Mouse (Mus musculus): Measurements from ENCODE around the gene Plppr1. TPM values are rescaled to one million over a fixed set of nuclear protein-coding genes. Genes with fewer than 3 reads are reported as not detected.

Plppr1 gene
- polyA plus RNA-seq, 1 experiment from 2014 or later, result 1.1 TPM

DNA sequence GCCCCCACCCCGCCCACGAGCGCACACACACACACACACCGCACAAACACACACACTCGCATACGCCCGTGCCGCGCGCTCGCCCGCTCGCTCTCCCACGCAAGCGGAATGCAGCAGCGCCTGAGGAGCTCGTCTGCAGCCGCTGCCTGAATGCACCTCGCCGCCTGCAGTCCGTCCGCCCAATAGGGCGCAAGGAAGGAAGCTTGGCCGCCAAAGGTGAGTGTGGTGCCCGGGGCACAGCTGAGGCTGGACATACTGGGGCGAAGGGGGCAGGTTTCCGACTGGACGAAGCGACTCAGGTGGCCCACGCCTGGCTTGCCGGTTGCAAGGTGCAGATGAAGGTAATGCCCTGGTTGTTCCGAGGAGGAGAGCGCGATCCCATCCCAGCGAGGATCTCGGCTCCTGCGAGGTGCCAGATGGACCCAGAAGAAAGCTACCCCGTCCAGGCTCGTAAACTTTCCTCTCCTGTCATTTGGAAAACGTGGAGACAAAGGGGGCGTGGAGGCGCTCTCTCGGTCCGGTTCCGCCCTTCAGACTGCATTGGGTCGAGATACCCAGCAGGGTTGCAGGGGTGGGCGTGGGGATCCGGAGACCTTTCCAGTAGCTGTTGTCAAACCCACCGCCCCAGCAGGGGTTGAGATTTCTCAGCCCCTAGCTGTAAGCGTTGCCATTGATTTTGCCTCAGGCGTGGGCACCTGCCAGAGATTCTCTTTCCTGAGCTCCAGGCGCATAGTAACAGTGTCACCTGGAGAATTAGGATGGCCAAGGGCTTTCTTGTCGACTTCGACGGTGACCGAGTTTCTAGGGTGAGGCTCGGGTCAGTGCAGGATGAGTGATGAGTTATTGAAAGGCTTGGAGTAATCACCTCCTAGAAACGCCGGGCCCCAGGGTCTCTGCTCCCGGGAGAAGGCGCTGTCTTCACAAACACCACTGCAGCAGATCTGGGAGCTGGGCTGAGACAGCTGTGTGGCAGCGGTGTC, 619 bp downstream of the Plppr1 start:
- H3K27me3 ChIP-seq (replicated peaks; ENCODE audit: control insufficient read depth, insufficient read depth, low read length), result no peaks in the 10 kb centered on the region
- H3K4me1 ChIP-seq (ENCODE audit: control insufficient read depth, insufficient read depth, low read length), result peaks cover 9% of the 10 kb centered on the region; the same call in 1 of the 2 replicates
- no peaks in the 10 kb centered on the region for H3K36me3 ChIP-seq (ENCODE audit: control insufficient read depth, insufficient read depth, low read length)
- peak overlapping the region; percentile 67 for H3K4me3 ChIP-seq (ENCODE audit: low read length)
- H3K27ac ChIP-seq (ENCODE audit: low read length), result no peak overlapping the region
- whole genome bisulfite sequencing, result 1% methylated on average over 61 of the region's 62 CpGs
- no peaks in the 10 kb centered on the region for H3K9me3 ChIP-seq (ENCODE audit: control insufficient read depth, low read length)
- H3K9ac ChIP-seq (ENCODE audit: low read depth, low read length), result peak overlapping the region; percentile 68
- ATAC-seq, result peak; percentile 87
- peak overlapping the region; percentile 99 for H3K4me2 ChIP-seq (ENCODE audit: low read depth, low read length)

DNA sequence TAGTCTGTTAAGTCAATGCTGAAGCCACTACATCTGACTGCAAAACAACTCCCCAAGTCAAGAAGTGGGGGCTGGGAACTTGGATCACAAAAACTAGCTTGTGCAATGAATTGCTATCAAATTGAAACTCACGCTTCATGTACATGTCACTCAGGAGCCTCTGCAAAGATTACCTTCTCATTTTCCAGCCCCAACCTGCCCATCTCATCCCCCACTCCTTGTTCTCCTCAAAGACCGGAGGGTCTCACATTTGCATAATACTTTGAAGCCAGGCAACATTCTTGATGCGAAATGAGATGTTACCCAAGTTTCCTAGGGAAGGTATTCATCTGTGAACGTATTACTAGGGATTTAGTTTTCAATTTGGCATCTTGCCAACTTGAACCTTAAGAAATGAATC, 10.4 kb downstream of the Plppr1 start:
- Histone ChIP-seq H3K4me2 (ENCODE audit: low read depth, low read length) (no peak overlapping the region), H3K36me3 (ENCODE audit: control insufficient read depth, insufficient read depth, low read length) (no peaks in the 10 kb centered on the region), H3K4me3 (ENCODE audit: low read length) (no peak overlapping the region), H3K4me1 (ENCODE audit: control insufficient read depth, insufficient read depth, low read length) (peaks cover under 1% of the 10 kb centered on the region; the same call in 1 of the 2 replicates), H3K9ac (ENCODE audit: low read depth, low read length) (no peak overlapping the region), H3K27me3 (replicated peaks; ENCODE audit: control insufficient read depth, insufficient read depth, low read length) (no peaks in the 10 kb centered on the region), H3K27ac (ENCODE audit: low read length) (no peak overlapping the region), H3K9me3 (ENCODE audit: control insufficient read depth, low read length) (no peaks in the 10 kb centered on the region)
- 83% methylated on average over 4 of the region's 4 CpGs for WGBS
- no peak for ATAC-seq

DNA sequence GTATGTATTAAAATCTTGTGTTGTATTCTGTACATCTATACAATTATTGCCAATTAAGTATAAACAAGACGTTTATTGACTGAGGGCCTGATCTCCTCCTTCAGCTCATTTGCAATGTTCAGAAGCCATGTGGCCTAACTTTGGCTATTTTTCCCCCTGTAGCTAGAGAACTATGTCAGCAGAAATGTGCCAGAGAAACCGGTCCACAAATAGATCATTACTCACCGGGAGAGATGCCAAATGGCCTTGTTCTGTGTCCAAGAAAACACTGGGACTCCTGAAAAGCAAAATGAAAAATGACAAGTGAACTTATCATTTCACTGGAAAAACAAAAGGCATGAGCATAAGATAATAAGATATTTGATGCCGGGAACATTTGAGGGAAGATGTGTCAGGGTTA, 13.8 kb downstream of the Plppr1 start:
- no peaks in the 10 kb centered on the region for H3K36me3 ChIP-seq (ENCODE audit: control insufficient read depth, insufficient read depth, low read length)
- no peak overlapping the region for H3K27ac ChIP-seq (ENCODE audit: low read length)
- H3K4me1 ChIP-seq (ENCODE audit: control insufficient read depth, insufficient read depth, low read length), result no peaks in the 10 kb centered on the region
- 58% methylated on average over 4 of the region's 4 CpGs for WGBS
- no peaks in the 10 kb centered on the region for H3K9me3 ChIP-seq (ENCODE audit: control insufficient read depth, low read length)
- H3K27me3 ChIP-seq (replicated peaks; ENCODE audit: control insufficient read depth, insufficient read depth, low read length), result no peaks in the 10 kb centered on the region
- H3K4me2 ChIP-seq (ENCODE audit: low read depth, low read length), result no peak overlapping the region
- no peak overlapping the region for H3K9ac ChIP-seq (ENCODE audit: low read depth, low read length)
- no peak for ATAC-seq
- no peak overlapping the region for H3K4me3 ChIP-seq (ENCODE audit: low read length)

DNA sequence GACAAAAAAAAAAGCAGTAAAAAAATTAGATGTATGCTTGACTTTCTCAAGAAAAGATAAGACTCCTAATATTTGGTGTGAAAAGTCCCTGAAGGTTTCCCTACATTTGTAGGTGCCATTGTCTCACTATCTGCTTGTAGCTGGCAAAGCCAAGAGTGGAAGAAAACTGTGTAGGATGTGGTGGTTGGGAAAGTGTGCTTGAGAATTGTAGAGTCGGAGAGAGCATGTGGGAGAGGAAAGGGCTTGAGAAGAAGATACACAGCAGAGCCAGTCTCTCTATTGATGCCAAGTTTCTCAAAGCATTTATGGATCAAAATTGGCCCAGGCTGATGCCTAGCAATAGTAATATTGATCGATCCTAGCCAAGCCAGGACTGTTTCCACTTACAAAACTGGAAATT, 16.8 kb downstream of the Plppr1 start:
- H3K9ac ChIP-seq (ENCODE audit: low read depth, low read length), result no peak overlapping the region
- ATAC-seq, result no peak

DNA sequence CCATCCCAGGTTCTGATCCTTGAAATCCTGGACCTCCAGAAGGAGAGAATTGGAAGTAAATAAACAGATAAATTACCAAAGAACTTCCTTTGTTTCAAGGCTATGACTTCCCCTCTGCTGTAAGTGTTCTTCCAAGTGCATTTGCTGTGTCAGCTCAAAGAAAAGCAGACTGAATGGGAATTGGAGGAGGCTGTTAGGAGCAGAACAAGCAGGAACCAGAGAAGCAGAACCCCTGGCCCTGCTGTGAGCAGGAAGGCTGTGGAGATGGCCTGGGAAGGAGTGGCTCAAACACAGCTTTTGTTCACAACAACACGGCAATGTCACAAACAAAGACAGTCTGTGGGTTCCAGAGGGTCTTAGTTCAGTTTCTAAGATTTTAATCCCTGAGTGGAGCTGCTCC, 20.3 kb downstream of the Plppr1 start:
- H3K9ac ChIP-seq (ENCODE audit: low read depth, low read length), result no peak overlapping the region
- H3K27ac ChIP-seq (ENCODE audit: low read length), result no peak overlapping the region
- H3K27me3 ChIP-seq (replicated peaks; ENCODE audit: control insufficient read depth, insufficient read depth, low read length), result no peaks in the 10 kb centered on the region
- H3K9me3 ChIP-seq (ENCODE audit: control insufficient read depth, low read length), result no peaks in the 10 kb centered on the region
- H3K4me2 ChIP-seq (ENCODE audit: low read depth, low read length), result no peak overlapping the region
- ATAC-seq, result no peak
- no peaks in the 10 kb centered on the region for H3K36me3 ChIP-seq (ENCODE audit: control insufficient read depth, insufficient read depth, low read length)
- no peak overlapping the region for H3K4me3 ChIP-seq (ENCODE audit: low read length)
- no peaks in the 10 kb centered on the region for H3K4me1 ChIP-seq (ENCODE audit: control insufficient read depth, insufficient read depth, low read length)
- WGBS, result 42% methylated on average over 1 of the region's 1 CpGs

More for the DNA sequence above, 16.8 kb downstream of the Plppr1 start:
- no peak overlapping the region for H3K27ac ChIP-seq (ENCODE audit: low read length)
- H3K4me2 ChIP-seq (ENCODE audit: low read depth, low read length), result no peak overlapping the region
- no peaks in the 10 kb centered on the region for H3K36me3 ChIP-seq (ENCODE audit: control insufficient read depth, insufficient read depth, low read length)
- no peak overlapping the region for H3K4me3 ChIP-seq (ENCODE audit: low read length)
- WGBS, result 91% methylated on average over 2 of the region's 2 CpGs
- H3K4me1 ChIP-seq (ENCODE audit: control insufficient read depth, insufficient read depth, low read length), result no peaks in the 10 kb centered on the region
- H3K27me3 ChIP-seq (replicated peaks; ENCODE audit: control insufficient read depth, insufficient read depth, low read length), result no peaks in the 10 kb centered on the region
- H3K9me3 ChIP-seq (ENCODE audit: control insufficient read depth, low read length), result no peaks in the 10 kb centered on the region

DNA sequence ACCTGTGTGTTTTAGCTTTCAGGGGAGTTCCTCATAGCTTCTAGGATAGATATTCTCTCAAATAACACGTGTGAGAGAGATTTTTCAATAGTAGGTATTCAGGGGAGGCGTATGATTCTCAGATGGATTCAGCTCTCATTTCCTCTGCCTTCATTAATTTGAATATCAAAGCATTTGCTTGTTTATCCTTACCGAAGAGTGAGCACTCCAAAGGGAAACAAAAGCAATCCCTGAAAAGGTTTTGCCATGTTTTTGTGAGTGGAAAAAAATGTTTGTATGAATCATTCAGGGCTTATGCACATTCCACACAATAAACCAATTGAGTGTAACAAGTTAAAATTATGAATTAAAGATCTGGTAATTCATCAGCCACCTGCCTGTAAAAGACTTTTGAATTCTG, 29.1 kb downstream of the Plppr1 start:
- no peak for ATAC-seq
- H3K27me3 ChIP-seq (replicated peaks; ENCODE audit: control insufficient read depth, insufficient read depth, low read length), result no peaks in the 10 kb centered on the region
- WGBS, result 63% methylated on average over 3 of the region's 3 CpGs
- no peaks in the 10 kb centered on the region for H3K9me3 ChIP-seq (ENCODE audit: control insufficient read depth, low read length)
- no peak overlapping the region for H3K4me3 ChIP-seq (ENCODE audit: low read length)
- H3K4me2 ChIP-seq (ENCODE audit: low read depth, low read length), result no peak overlapping the region
- H3K4me1 ChIP-seq (ENCODE audit: control insufficient read depth, insufficient read depth, low read length), result no peaks in the 10 kb centered on the region
- H3K9ac ChIP-seq (ENCODE audit: low read depth, low read length), result no peak overlapping the region
- no peak overlapping the region for H3K27ac ChIP-seq (ENCODE audit: low read length)
- H3K36me3 ChIP-seq (ENCODE audit: control insufficient read depth, insufficient read depth, low read length), result no peaks in the 10 kb centered on the region

DNA sequence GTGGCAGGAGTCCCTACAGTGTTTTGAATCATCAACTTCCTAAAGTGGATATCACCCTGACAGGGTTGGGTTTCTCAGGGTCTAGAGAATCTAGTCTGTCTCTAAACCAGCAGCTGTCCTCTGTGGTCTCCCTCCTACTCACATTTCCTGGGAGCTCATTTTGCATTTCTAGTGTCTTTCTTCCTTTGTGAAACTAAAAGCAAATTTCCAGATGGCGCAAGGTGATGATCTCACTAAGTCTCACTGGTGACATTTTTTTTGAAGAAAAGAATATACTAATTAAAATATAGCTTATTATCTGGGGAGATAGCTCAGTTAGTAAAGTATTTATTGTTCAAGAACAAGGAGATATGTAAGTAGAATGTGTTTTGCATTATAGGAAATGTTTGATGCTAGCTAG, 31.4 kb downstream of the Plppr1 start:
- Histone ChIP-seq H3K4me3 (ENCODE audit: low read length) (no peak overlapping the region), H3K27ac (ENCODE audit: low read length) (no peak overlapping the region), H3K4me2 (ENCODE audit: low read depth, low read length) (no peak overlapping the region), H3K27me3 (replicated peaks; ENCODE audit: control insufficient read depth, insufficient read depth, low read length) (no peaks in the 10 kb centered on the region), H3K9ac (ENCODE audit: low read depth, low read length) (no peak overlapping the region), H3K9me3 (ENCODE audit: control insufficient read depth, low read length) (no peaks in the 10 kb centered on the region), H3K4me1 (ENCODE audit: control insufficient read depth, insufficient read depth, low read length) (no peaks in the 10 kb centered on the region), H3K36me3 (ENCODE audit: control insufficient read depth, insufficient read depth, low read length) (no peaks in the 10 kb centered on the region)
- ATAC-seq, result no peak
- 89% methylated on average over 1 of the region's 1 CpGs for WGBS

DNA sequence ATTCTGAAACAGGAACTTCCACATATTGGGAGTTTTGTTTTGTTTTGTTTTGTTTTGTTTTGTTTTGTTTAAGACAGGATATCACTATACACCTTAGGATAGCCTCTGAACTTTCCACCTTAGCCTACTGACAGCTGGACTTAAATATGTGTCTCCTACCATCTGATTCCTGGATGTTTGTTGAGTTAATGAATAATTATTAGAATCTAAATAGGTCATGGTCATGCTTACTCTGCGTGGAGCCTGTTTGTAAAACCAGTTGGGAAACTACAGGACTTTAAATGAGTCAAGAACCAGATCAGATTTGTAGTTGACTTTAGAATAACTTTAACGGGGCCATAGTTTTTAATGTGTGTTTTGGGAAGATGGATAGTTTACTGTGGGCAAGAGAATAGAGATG, 40.4 kb downstream of the Plppr1 start:
- H3K9me3 ChIP-seq (ENCODE audit: control insufficient read depth, low read length), result no peaks in the 10 kb centered on the region
- no peak overlapping the region for H3K4me3 ChIP-seq (ENCODE audit: low read length)
- H3K36me3 ChIP-seq (ENCODE audit: control insufficient read depth, insufficient read depth, low read length), result no peaks in the 10 kb centered on the region
- no peak overlapping the region for H3K9ac ChIP-seq (ENCODE audit: low read depth, low read length)
- H3K27me3 ChIP-seq (replicated peaks; ENCODE audit: control insufficient read depth, insufficient read depth, low read length), result no peaks in the 10 kb centered on the region
- H3K4me1 ChIP-seq (ENCODE audit: control insufficient read depth, insufficient read depth, low read length), result no peaks in the 10 kb centered on the region; the same call in 1 of the 2 replicates
- no peak overlapping the region for H3K27ac ChIP-seq (ENCODE audit: low read length)
- no peak overlapping the region for H3K4me2 ChIP-seq (ENCODE audit: low read depth, low read length)
- no peak for ATAC-seq
- 68% methylated on average over 2 of the region's 2 CpGs for WGBS

DNA sequence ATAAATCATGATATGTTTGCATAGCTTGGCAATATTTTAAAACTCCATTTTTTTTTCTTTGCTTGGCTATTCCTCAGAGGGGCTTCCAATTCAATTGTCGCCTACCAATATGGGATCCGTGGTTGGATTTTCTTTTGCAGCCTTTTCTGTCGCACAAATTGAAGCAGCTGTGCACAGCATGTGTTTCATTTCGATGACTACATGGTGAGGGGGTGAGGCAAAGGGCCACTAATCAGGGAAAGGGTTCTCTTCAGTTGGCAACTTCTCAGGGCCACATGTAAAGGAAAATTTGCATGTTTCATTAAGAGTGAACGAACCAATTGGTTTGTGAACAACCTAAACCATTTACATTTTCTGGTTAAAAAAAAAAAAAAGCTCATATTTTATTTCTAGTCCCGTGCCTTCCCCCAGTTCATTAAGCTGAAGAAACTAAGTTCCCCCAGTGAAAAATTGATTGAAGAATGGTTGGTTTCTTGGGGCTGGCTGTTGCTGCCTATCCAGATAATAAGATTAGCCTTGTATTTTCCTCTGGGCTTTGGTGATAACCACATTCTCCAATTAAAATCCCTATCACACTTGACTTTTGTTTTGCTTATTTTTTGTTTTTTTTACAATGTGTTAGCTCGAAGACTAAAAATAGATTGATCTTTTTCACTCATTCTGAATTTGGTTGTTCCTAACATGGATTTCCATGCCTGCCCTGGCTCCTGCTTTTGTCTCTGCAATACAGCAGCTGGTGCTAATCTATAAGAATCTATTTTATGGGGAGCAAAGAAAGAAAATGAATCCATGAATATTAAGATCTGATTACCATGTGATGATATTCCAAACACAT, 43.1 kb downstream of the Plppr1 start:
- WGBS, result 52% methylated on average over 7 of the region's 7 CpGs
- no peaks in the 10 kb centered on the region for H3K36me3 ChIP-seq (ENCODE audit: control insufficient read depth, insufficient read depth, low read length)
- ATAC-seq, result no peak

More for the DNA sequence above, 43.1 kb downstream of the Plppr1 start:
- H3K4me1 ChIP-seq (ENCODE audit: control insufficient read depth, insufficient read depth, low read length), result no peaks in the 10 kb centered on the region; the same call in 1 of the 2 replicates
- H3K9me3 ChIP-seq (ENCODE audit: control insufficient read depth, low read length), result no peaks in the 10 kb centered on the region
- no peak overlapping the region for H3K4me2 ChIP-seq (ENCODE audit: low read depth, low read length)
- no peak overlapping the region for H3K4me3 ChIP-seq (ENCODE audit: low read length)
- no peak overlapping the region for H3K9ac ChIP-seq (ENCODE audit: low read depth, low read length)
- H3K27me3 ChIP-seq (replicated peaks; ENCODE audit: control insufficient read depth, insufficient read depth, low read length), result no peaks in the 10 kb centered on the region
- H3K27ac ChIP-seq (ENCODE audit: low read length), result no peak overlapping the region
